In the genomic region with DNA sequence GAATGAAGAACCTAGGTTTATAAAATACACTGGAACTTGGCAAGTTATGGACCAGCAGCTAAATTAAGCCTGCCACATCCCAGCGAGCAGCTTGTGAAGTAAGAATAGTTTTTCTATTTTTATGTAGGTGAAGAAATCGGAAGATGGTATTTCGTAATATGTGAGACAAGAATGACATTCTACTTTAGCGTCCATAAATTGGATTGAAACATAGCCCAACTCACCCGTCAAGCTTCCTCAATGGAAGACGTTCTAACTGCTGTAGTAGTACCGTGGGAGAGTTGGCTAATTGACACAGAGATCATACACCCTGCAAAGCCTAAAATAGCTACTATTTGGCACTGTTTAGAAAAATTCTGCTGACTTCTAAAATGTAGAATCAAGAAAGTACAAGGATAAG, we compare ENCODE assay signal across 24 mouse cellular contexts. TPM values are rescaled to one million over a fixed set of nuclear protein-coding genes. Genes with fewer than 3 reads are reported as not detected.
DNase-seq lines count a peak whose midpoint lies in the region; TF ChIP-seq lines count a peak whose summit lies in the region.
"Had no signal": no experiment of that assay in that cellular context is flagged by ENCODE, and none has a peak within 500 bp of the region (broad histone marks: within the 10 kb centered on the region; RNA-seq: fewer than 3 reads in every experiment).

No protein-coding gene starts in this region.

- no peaks in the 10 kb centered on the region for H3K27me3 ChIP-seq in myocyte (ENCODE audit: control insufficient read depth, insufficient read depth, insufficient read length)
- H3K27me3 ChIP-seq: forebrain, embryonic 12.5 days; neural tube, embryonic 13.5 days; stomach, embryonic 15.5 days had no signal

- no peak overlapping the region for H3K4me2 ChIP-seq in myocyte (ENCODE audit: low read depth)
- H3K4me2 ChIP-seq: forebrain, embryonic 12.5 days; heart, embryonic 11.5 days; hindbrain, embryonic 14.5 days; limb, embryonic 13.5 days; liver, embryonic 11.5 days; midbrain, embryonic 11.5 days; neural tube, embryonic 13.5 days; stomach, embryonic 15.5 days had no signal

- TF ChIP-seq POLR2A in myocyte (IDR thresholded peaks at IDR 0.05; ENCODE audit: insufficient read length, low read depth): no peak

- peak; percentile 28 for DNase-seq in heart, adult 11 months
- no peak for DNase-seq in heart, postnatal 14 days
- peak; percentile 18 for DNase-seq in NIH3T3 (ENCODE audit: low read depth)
- DNase-seq in fat pad, adult 2 months (ENCODE audit: extremely low read depth, low read depth, low spot score): peak; percentile 30
- no peak for DNase-seq in frontal cortex, postnatal 25 days (ENCODE audit: low spot score in 2 of 2)
- no peak for DNase-seq in embryo, embryonic 10 days (ENCODE audit: low spot score)
- DNase-seq in kidney, adult 11 months: no peak
- DNase-seq: adrenal gland, adult 8-10 months; cerebellum, adult 9-10 months; kidney, postnatal 14 days; lung, postnatal 14 days; thymus, postnatal 14 days had no signal

- H3K79me2 ChIP-seq in myocyte (ENCODE audit: control insufficient read depth, insufficient read depth): no peaks in the 10 kb centered on the region

- no peaks in the 10 kb centered on the region for H3K36me3 ChIP-seq in myocyte (ENCODE audit: control insufficient read depth, insufficient read depth)
- H3K36me3 ChIP-seq: forebrain, embryonic 12.5 days; limb, embryonic 13.5 days; neural tube, embryonic 13.5 days; stomach, embryonic 15.5 days had no signal

- no peak overlapping the region for H3K4me3 ChIP-seq in myocyte
- H3K4me3 ChIP-seq: erythroblast, embryonic 14.5 days; forebrain, embryonic 12.5 days; layer of hippocampus, adult 2 months; limb, embryonic 13.5 days; neural tube, embryonic 13.5 days; stomach, embryonic 15.5 days had no signal

- intact Hi-C loops in heart, postnatal 14 days (cut with DNase I): no loop called here

- no peak overlapping the region for H3ac ChIP-seq in myocyte (ENCODE audit: control insufficient read depth, insufficient read length)

TF ChIP-seq in myocyte, 11 proteins besides CTCF, POLR2A, EP300 and RAD21:
- TF ChIP-seq REST (IDR thresholded peaks at IDR 0.05; ENCODE audit: insufficient read depth, insufficient read length) (no peak), CEBPB (IDR thresholded peaks at IDR 0.05; ENCODE audit: insufficient read depth, poor library complexity, severe bottlenecking) (peak; percentile 46; the same call in 1 of the 2 replicates)

RNA-seq across cellular contexts. Expression of gene Plpp3, which starts 7.7 kb away (rescaled TPM):
- total RNA-seq in heart, postnatal 14 days (2021): 10 to 100 TPM; 78.5 to 81.2 TPM
- 12.7 TPM for polyA plus RNA-seq in myocyte (2012; fragmentation: generic; extraction: Trizol)
- polyA plus RNA-seq: activated CD4-positive, CD25-positive, alpha-beta regulatory T cell, adult 4 months had no signal

RNA-seq across cellular contexts. Expression of gene Prkaa2, which starts 39.8 kb away (rescaled TPM):
- 10 to 100 TPM; 66.3 to 68.0 TPM for total RNA-seq in heart, postnatal 14 days (2021)
- polyA plus RNA-seq in myocyte (2012; fragmentation: generic; extraction: Trizol): 2.2 TPM
- polyA plus RNA-seq: erythroblast, embryonic 14.5 days had no signal

Comparison
In these comparisons a context has a peak if more than half of its experiments do, and no peak if none do; other contexts are left out.
1. DNase-seq: peak in heart, adult 11 months (single experiment), NIH3T3 (single experiment) and fat pad, adult 2 months (single experiment); none in heart, postnatal 14 days (0 of 2), frontal cortex, postnatal 25 days (0 of 2), embryo, embryonic 10 days (single experiment) and kidney, adult 11 months (single experiment).